Mouse (Mus musculus): ENCODE results near the gene Itga2b. TPM values are rescaled to one million over a fixed set of nuclear protein-coding genes. Genes with fewer than 3 reads are reported as not detected.
A peak's percentile ranks its signal among the peaks of the same experiment; 100 is the strongest.

Itga2b gene
- polyA plus RNA-seq, 1 experiment from 2014 or later, result 7.1 TPM

DNA sequence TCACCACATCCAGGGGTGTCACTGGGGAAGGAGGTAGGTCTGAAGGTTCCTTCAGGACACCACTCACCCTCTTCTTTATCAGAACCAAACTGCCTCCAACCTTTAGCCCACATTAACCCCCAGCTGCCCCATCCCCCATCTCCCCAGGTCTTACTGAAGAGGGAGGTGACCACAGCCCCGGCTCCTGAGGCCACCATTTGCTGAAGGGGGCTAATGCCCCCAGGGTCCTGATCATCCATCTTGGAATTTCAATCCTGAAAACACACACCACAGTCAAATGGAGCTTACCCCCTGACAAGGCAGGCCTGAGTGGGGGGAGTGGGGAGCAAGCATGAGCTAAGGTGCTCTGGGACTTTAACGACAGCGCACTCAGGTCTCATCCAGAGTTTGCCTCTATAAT lies 63.5 kb downstream of the Itga2b start:
- H3K4me1 ChIP-seq, result peaks cover 31% of the 10 kb centered on the region
- ATAC-seq (ENCODE audit: low FRiP score, low read depth), result no peak
- H3K27me3 ChIP-seq, result no peaks in the 10 kb centered on the region; the same call in 1 of the 2 replicates
- H3K36me3 ChIP-seq, result peaks cover 33% of the 10 kb centered on the region
- H3K4me2 ChIP-seq (replicated peaks), result peak overlapping the region; percentile 90
- H3K4me3 ChIP-seq, result peak overlapping the region; percentile 83
- WGBS, result 9% methylated on average over 3 of the region's 3 CpGs
- peak overlapping the region; percentile 86 for H3K9ac ChIP-seq (replicated peaks)
- H3K9me3 ChIP-seq, result no peaks in the 10 kb centered on the region
- peak overlapping the region; percentile 85; the same call in 1 of the 2 replicates for H3K27ac ChIP-seq (replicated peaks)

DNA sequence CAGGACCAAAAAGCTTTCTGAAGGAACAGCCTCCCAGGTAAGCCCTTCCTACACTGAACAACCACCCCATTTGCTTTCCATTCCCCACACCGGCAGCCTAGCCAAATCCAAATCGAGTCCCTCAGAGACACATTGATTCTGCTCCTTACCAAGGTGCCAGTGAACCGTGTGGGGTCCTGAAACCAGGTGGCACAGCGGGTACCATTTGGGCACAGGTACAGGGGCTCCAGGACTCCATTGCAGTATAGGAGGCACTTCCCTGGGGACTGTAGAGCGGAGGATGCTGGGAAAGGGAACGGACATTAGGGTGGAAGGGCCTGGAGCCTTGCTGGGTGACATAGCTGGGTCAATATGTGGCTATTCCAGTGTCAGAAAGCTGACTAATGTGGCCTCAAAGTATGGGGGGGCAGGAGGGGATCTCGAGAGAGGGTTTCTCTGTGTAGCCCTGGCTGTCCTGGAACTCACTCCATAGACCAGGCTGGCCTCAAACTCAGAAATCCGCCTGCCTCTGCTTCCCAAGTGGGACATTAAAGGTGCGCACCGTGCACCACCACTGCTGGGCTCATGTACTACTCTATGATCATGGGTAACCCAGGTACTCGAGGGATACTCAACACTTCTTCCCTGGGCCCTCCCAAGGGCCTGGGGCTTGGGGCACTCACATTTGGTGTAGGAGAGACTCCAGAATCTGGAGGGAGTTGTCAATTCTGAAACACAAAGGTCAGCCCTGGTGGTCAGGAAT lies 64.2 kb downstream of the Itga2b start:
- Histone ChIP-seq H3K4me3 (peak overlapping the region; percentile 83), H3K9me3 (no peaks in the 10 kb centered on the region), H3K36me3 (peaks cover 39% of the 10 kb centered on the region), H3K4me1 (peaks cover 33% of the 10 kb centered on the region), H3K4me2 (replicated peaks) (peak overlapping the region; percentile 90), H3K27ac (replicated peaks) (no peak overlapping the region), H3K27me3 (peaks cover 5% of the 10 kb centered on the region), H3K9ac (replicated peaks) (peak overlapping the region; percentile 86)
- 88% methylated on average over 11 of the region's 11 CpGs for WGBS
- no peak for ATAC-seq (ENCODE audit: low FRiP score, low read depth)

DNA sequence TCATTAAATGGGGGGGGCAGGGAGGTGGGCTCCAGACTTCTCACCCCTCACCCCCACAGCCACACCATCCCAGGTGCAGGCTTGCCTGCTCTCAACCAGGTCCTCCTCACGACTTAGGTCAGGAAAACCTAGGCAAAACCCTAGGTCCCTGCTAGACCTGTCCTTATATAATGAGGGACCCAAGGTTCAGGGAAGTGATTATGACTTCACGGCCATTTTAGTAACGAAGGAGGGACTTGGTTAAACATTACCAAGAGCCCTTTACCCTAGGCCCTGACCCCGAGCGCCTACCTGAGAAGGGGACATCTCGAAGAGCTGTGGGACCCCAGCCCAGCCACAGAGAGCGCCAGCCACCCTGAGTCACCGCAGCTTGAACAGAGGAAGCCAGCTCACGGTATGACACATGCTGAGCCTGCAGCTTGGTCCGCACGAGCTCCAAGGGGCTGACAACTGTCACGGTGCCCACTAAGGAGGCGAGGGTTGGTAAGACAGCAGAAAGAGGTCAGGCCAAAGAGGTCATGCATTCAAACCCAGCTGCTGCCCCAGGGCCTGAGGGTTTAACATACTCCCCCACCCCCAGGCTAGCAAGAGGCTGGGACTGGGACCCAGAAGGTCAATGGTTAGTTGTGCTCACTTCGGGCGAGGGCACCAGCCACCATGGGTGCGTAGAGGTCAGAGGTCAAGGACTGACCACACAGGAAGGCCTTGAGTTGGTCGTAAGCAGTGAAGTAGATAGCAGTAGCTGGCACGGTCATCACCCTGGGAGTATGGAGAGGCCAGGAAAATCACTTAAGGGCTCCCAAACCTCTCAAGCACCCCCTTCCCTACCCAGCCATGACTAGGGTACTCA lies 65.5 kb downstream of the Itga2b start:
- Histone ChIP-seq H3K27ac (replicated peaks) (no peak overlapping the region), H3K9ac (replicated peaks) (peak overlapping the region; percentile 20; the same call in 1 of the 2 replicates), H3K36me3 (peaks cover 52% of the 10 kb centered on the region), H3K4me3 (no peak overlapping the region), H3K4me1 (peaks cover 44% of the 10 kb centered on the region), H3K27me3 (peaks cover 19% of the 10 kb centered on the region), H3K9me3 (no peaks in the 10 kb centered on the region), H3K4me2 (replicated peaks) (0 out of 2 replicates have a peak overlapping the region, but pooled peaks have one; percentile 3)
- 82% methylated on average over 18 of the region's 18 CpGs for WGBS
- ATAC-seq (ENCODE audit: low FRiP score, low read depth), result no peak

DNA sequence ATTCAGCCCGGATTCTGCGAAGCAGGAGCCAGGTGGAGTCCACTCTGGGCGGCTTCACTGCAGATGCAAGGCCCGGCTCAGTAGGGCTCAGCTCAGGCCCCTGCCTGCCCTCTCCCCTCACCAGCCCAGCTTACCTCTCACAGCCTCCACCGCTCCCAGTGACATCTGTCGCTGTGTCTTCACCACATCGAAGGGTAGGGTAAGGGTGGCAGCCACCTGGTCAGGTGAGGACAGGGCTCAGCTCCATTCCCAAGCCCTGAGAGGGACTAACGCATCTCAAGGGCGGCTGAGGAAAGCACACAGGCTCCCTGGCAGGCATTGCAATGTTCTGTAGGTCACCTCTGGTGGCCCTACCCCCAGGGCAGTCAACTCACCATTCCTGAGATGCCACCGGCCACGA lies 66.3 kb downstream of the Itga2b start:
- Histone ChIP-seq H3K9me3 (no peaks in the 10 kb centered on the region), H3K9ac (replicated peaks) (no peak overlapping the region), H3K27ac (replicated peaks) (no peak overlapping the region), H3K4me1 (peaks cover 50% of the 10 kb centered on the region), H3K4me2 (replicated peaks) (no peak overlapping the region), H3K27me3 (peaks cover 24% of the 10 kb centered on the region), H3K4me3 (no peak overlapping the region), H3K36me3 (peaks cover 54% of the 10 kb centered on the region)
- ATAC-seq (ENCODE audit: low FRiP score, low read depth), result no peak
- WGBS, result 96% methylated on average over 11 of the region's 11 CpGs

Small RNA genes lying within 50 kb of the gene (microRNA-seq; reads per million reads assigned to microRNA genes)
- gene Mir6930, result not detected

Other genes starting within 250 kb of the Itga2b start
- gene Hdac5, start 240.0 kb downstream of the Itga2b start, polyA plus RNA-seq (2016; fragmentation: Nextera tagmentation; extraction: Ambion mirVana), result 98.4 and 106 TPM in 2 replicates
- gene BC030867, start 221.2 kb downstream of the Itga2b start, polyA plus RNA-seq (2016; fragmentation: Nextera tagmentation; extraction: Ambion mirVana), result 11.8 and 15.2 TPM in 2 replicates
- not detected in 2 replicates for gene Asb16, start 201.4 kb downstream of the Itga2b start, polyA plus RNA-seq (2016; fragmentation: Nextera tagmentation; extraction: Ambion mirVana)
- gene Tmub2, start 185.2 kb downstream of the Itga2b start, polyA plus RNA-seq (2016; fragmentation: Nextera tagmentation; extraction: Ambion mirVana), result 65.5 and 69.4 TPM in 2 replicates
- 24.7 and 26.6 TPM in 2 replicates for gene Atxn7l3, start 173.5 kb downstream of the Itga2b start, polyA plus RNA-seq (2016; fragmentation: Nextera tagmentation; extraction: Ambion mirVana)
- gene Ubtf, start 150.4 kb downstream of the Itga2b start, polyA plus RNA-seq (2016; fragmentation: Nextera tagmentation; extraction: Ambion mirVana), result 102 and 121 TPM in 2 replicates
- gene Slc4a1, start 103.9 kb downstream of the Itga2b start, polyA plus RNA-seq (2016; fragmentation: Nextera tagmentation; extraction: Ambion mirVana), result 26.7 and 30.4 TPM in 2 replicates
- 117 and 133 TPM in 2 replicates for gene Rundc3a, start 76.7 kb downstream of the Itga2b start, polyA plus RNA-seq (2016; fragmentation: Nextera tagmentation; extraction: Ambion mirVana)
- 163 and 173 TPM in 2 replicates for gene Slc25a39, start 62.2 kb downstream of the Itga2b start, polyA plus RNA-seq (2016; fragmentation: Nextera tagmentation; extraction: Ambion mirVana)
- gene Grn, start 39.8 kb downstream of the Itga2b start, polyA plus RNA-seq (2016; fragmentation: Nextera tagmentation; extraction: Ambion mirVana), result 67.0 and 82.7 TPM in 2 replicates
- 17.6 and 18.0 TPM in 2 replicates for gene Fam171a2, start 22.4 kb downstream of the Itga2b start, polyA plus RNA-seq (2016; fragmentation: Nextera tagmentation; extraction: Ambion mirVana)
- 72.0 and 78.5 TPM in 2 replicates for gene Gpatch8, start 86.3 kb upstream of the Itga2b start, polyA plus RNA-seq (2016; fragmentation: Nextera tagmentation; extraction: Ambion mirVana)
- 8.3 and 10.5 TPM in 2 replicates for gene Gm11627, start 109.3 kb upstream of the Itga2b start, polyA plus RNA-seq (2016; fragmentation: Nextera tagmentation; extraction: Ambion mirVana)
- 34.7 and 37.9 TPM in 2 replicates for gene Fzd2, start 134.3 kb upstream of the Itga2b start, polyA plus RNA-seq (2016; fragmentation: Nextera tagmentation; extraction: Ambion mirVana)
- gene Meioc, start 193.6 kb upstream of the Itga2b start, polyA plus RNA-seq (2016; fragmentation: Nextera tagmentation; extraction: Ambion mirVana), result 0.31 and 0.47 TPM in 2 replicates
- 47.9 and 56.3 TPM in 2 replicates for gene Ccdc43, start 227.7 kb upstream of the Itga2b start, polyA plus RNA-seq (2016; fragmentation: Nextera tagmentation; extraction: Ambion mirVana)

All from midbrain, embryonic 12.5 days (tissue).